Mouse (Mus musculus) intestine, postnatal 0 days (tissue): Measurements from ENCODE around the gene Ftl1. TPM values are rescaled to one million over a fixed set of nuclear protein-coding genes. Genes with fewer than 3 reads are reported as not detected.

Source experiments
- ATAC-seq: fragments of 200-750 bp; cut with Nextera tagmentation; 2 replicates; pipeline ENCODE4 v1.8.0; 2017; ENCODE audit warnings: mild to moderate bottlenecking, moderate TSS enrichment, moderate library complexity
- H3K27ac ChIP-seq: fragments of 300-500 bp; sonication (generic); 2 replicates; pipeline ENCODE4 v1.5.1; 2014; ENCODE audit warnings: mild to moderate bottlenecking, low read depth, low read length, moderate library complexity
- H3K27me3 ChIP-seq: fragments of 300-500 bp; sonication (generic); replicated peaks from 2 replicates; pipeline ENCODE4 v1.6.1; 2014; ENCODE audit warnings: low read length, mixed read lengths; ENCODE audit not compliant: control insufficient read depth, insufficient read depth
- H3K36me3 ChIP-seq: fragments of 300-500 bp; sonication (generic); 2 replicates; pipeline ENCODE4 v1.6.1; 2014; ENCODE audit warnings: mild to moderate bottlenecking, moderate library complexity; ENCODE audit not compliant: control insufficient read depth, insufficient read depth
- H3K4me1 ChIP-seq: fragments of 300-500 bp; sonication (generic); replicated peaks from 2 replicates; pipeline ENCODE4 v1.6.1; 2014; ENCODE audit warnings: antibody characterized with exemption, low read length, mixed read lengths; ENCODE audit not compliant: control insufficient read depth, insufficient read depth
- H3K4me2 ChIP-seq: fragments of 300-500 bp; sonication (generic); replicated peaks from 2 replicates; pipeline ENCODE4 v1.6.1; 2014; ENCODE audit warnings: low read depth, mild to moderate bottlenecking, moderate library complexity
- H3K4me3 ChIP-seq: fragments of 300-500 bp; sonication (generic); 2 replicates; pipeline ENCODE4 v1.5.1; 2014; ENCODE audit warnings: low read depth, low read length
- H3K9ac ChIP-seq: fragments of 300-500 bp; sonication (generic); 2 replicates; pipeline ENCODE4 v1.6.1; 2014; ENCODE audit warnings: mild to moderate bottlenecking, low read depth, low read length
- H3K9me3 ChIP-seq: fragments of 300-500 bp; sonication (generic); 2 replicates; pipeline ENCODE4 v1.6.1; 2016; ENCODE audit warnings: mixed run types; ENCODE audit not compliant: control insufficient read depth
- CTCF ChIP-seq: sonication (generic); IDR thresholded peaks from 2 replicates; pipeline ENCODE4 v1.5.1; 2016; ENCODE audit warnings: low read depth, mild to moderate bottlenecking, control low read depth, antibody characterized with exemption, moderate library complexity
- WGBS: fragments of 180-500 bp; shearing (Covaris S2); extraction: QIAGEN DNeasy Blood & Tissue Kit; methylation state at CpG from one replicate; pipeline ENCODE4 v1.1.7; 2014; 5-methylcytosine and 5-hydroxymethylcytosine counted together
- polyA plus RNA-seq: library from polyadenylated mRNA; unstranded; fragments of >200 nt; fragmentation: Nextera tagmentation; extraction: Ambion mirVana; gene quantifications from 2 replicates; pipeline ENCODE4 v1.2.1, GENCODE M21; 2015

Ftl1 gene
- polyA plus RNA-seq, 1 experiment from 2014 or later = 14,059 TPM

- 93% methylated on average over 7 of the region's 7 CpGs for WGBS
- H3K9ac ChIP-seq = no peak overlapping the region
- TF ChIP-seq CTCF = no peak
- H3K36me3 ChIP-seq = no peaks in the 10 kb centered on the region
- H3K4me1 ChIP-seq = no peaks in the 10 kb centered on the region
- no peak overlapping the region for H3K4me3 ChIP-seq
- H3K9me3 ChIP-seq = no peaks in the 10 kb centered on the region
- no peaks in the 10 kb centered on the region for H3K27me3 ChIP-seq
- no peak overlapping the region for H3K4me2 ChIP-seq
- H3K27ac ChIP-seq = no peak overlapping the region
- no peak for ATAC-seq
Observed at GRCm38 (mm10) chr7:45478774-45479173, 19.1 kb upstream of the Ftl1 start.

- H3K27me3 ChIP-seq = no peaks in the 10 kb centered on the region
- 12% methylated on average over 3 of the region's 3 CpGs for WGBS
Observed at GRCm38 (mm10) chr7:45477003-45477402, 17.3 kb upstream of the Ftl1 start.

GRCm38 (mm10) chr7:45476453-45476852, 16.8 kb upstream of the Ftl1 start:
- no peak for TF ChIP-seq CTCF
- no peak for ATAC-seq
- H3K4me1 ChIP-seq = no peaks in the 10 kb centered on the region
- no peak overlapping the region for H3K4me2 ChIP-seq
- H3K36me3 ChIP-seq = no peaks in the 10 kb centered on the region
- 49% methylated on average over 1 of the region's 1 CpGs for WGBS
- no peak overlapping the region for H3K4me3 ChIP-seq
- H3K27ac ChIP-seq = no peak overlapping the region
- H3K9me3 ChIP-seq = no peaks in the 10 kb centered on the region
- H3K27me3 ChIP-seq = no peaks in the 10 kb centered on the region
- no peak overlapping the region for H3K9ac ChIP-seq

More at GRCm38 (mm10) chr7:45477003-45477402, 17.3 kb upstream of the Ftl1 start:
- H3K4me3 ChIP-seq = no peak overlapping the region
- ATAC-seq = peak; percentile 28; the same call in 1 of the 2 replicates
- no peaks in the 10 kb centered on the region for H3K9me3 ChIP-seq
- H3K27ac ChIP-seq = no peak overlapping the region
- no peak overlapping the region for H3K4me2 ChIP-seq
- H3K36me3 ChIP-seq = no peaks in the 10 kb centered on the region
- no peaks in the 10 kb centered on the region for H3K4me1 ChIP-seq
- peak; percentile 88 for TF ChIP-seq CTCF
- H3K9ac ChIP-seq = no peak overlapping the region

GRCm38 (mm10) chr7:45475291-45475969, 15.7 kb upstream of the Ftl1 start:
- Histone ChIP-seq H3K4me2 (peak overlapping the region; percentile 59), H3K9me3 (no peaks in the 10 kb centered on the region), H3K4me3 (peak overlapping the region; percentile 17), H3K27ac (peak overlapping the region; percentile 69; the same call in 1 of the 2 replicates), H3K27me3 (no peaks in the 10 kb centered on the region), H3K4me1 (no peaks in the 10 kb centered on the region), H3K36me3 (no peaks in the 10 kb centered on the region), H3K9ac (no peak overlapping the region)
- 32% methylated on average over 16 of the region's 16 CpGs for WGBS
- no peak for TF ChIP-seq CTCF
- peak; percentile 69 for ATAC-seq

- no peaks in the 10 kb centered on the region for H3K36me3 ChIP-seq
- no peaks in the 10 kb centered on the region for H3K27me3 ChIP-seq
- no peak overlapping the region for H3K27ac ChIP-seq
- H3K4me2 ChIP-seq = no peak overlapping the region
- 0 out of 2 replicates have a peak, but pooled peaks cover 2% of the 10 kb centered on the region for H3K4me1 ChIP-seq
- H3K4me3 ChIP-seq = no peak overlapping the region
- no peaks in the 10 kb centered on the region for H3K9me3 ChIP-seq
- WGBS = 6% methylated on average over 3 of the region's 3 CpGs
- no peak for ATAC-seq
- H3K9ac ChIP-seq = no peak overlapping the region
- TF ChIP-seq CTCF = peak; percentile 89
Observed at GRCm38 (mm10) chr7:45470869-45471268, 11.2 kb upstream of the Ftl1 start.

GRCm38 (mm10) chr7:45467090-45467670, 7.5 kb upstream of the Ftl1 start:
- H3K36me3 ChIP-seq = peaks cover 21% of the 10 kb centered on the region
- 29% methylated on average over 7 of the region's 7 CpGs for WGBS
- peak overlapping the region; percentile 73 for H3K9ac ChIP-seq
- no peak overlapping the region for H3K27ac ChIP-seq
- no peaks in the 10 kb centered on the region for H3K9me3 ChIP-seq
- no peak for TF ChIP-seq CTCF
- H3K4me3 ChIP-seq = peak overlapping the region; percentile 87
- H3K27me3 ChIP-seq = no peaks in the 10 kb centered on the region
- 0 out of 2 replicates have a peak, but pooled peaks cover 4% of the 10 kb centered on the region for H3K4me1 ChIP-seq
- peak; percentile 20 for ATAC-seq
- H3K4me2 ChIP-seq = peak overlapping the region; percentile 93
